Mouse (Mus musculus) brain, embryonic 14.5 days (tissue): ENCODE measurements around the gene Pigf.

Source experiments
- CTCF ChIP-seq: fragments of 200-500 bp; IDR thresholded peaks from 2 replicates; pipeline ENCODE4 v1.5.1; 2012; ENCODE audit warnings: inconsistent platforms, mild to moderate bottlenecking, moderate library complexity, borderline replicate concordance; ENCODE audit not compliant: insufficient read depth, insufficient read length; ENCODE audit errors: extremely low read depth
- POLR2A ChIP-seq: fragments of 200-500 bp; IDR thresholded peaks from 2 replicates; pipeline ENCODE4 v1.6.1; 2012; ENCODE audit warnings: mild to moderate bottlenecking, inconsistent platforms, borderline replicate concordance; ENCODE audit not compliant: poor library complexity, insufficient read depth, insufficient read length, severe bottlenecking; ENCODE audit errors: extremely low read depth

DNA sequence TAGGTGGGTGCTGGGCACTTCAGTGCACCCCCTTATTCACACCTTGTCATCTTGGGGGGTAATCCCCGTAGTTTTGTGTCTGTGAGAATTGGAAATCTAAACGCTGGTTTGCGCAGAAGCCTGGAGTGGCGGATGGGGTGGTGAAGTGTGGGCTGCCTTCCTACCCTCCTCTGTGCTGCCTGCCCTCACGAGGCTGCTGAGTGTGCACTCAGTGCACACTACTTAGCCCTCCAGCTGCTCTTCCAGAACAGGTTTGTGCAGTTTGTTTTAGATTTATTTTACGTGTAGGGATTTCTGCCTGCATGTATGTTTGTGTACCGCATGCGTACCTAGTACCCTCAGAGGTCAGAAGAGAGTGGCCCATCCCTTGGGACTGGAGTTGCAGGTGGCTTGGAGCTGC lies 33.9 kb downstream of the Pigf start:
- TF ChIP-seq CTCF (no peak), POLR2A (no peak)
